Mouse (Mus musculus): ENCODE measurements at regions not wholly inside any gene's neighbourhood (a gene's known extent, or its start where the extent isn't known, plus 50 kb on each side); places are given as distances from the start of the nearest gene placed in this dataset.

- DNase-seq (ENCODE audit: low read depth, low spot score), result no peak
These were observed 6811.3 kb downstream of the 9330182O14Rik start for GRCm38 (mm10) chr15:46945423-46945822.

DNA sequence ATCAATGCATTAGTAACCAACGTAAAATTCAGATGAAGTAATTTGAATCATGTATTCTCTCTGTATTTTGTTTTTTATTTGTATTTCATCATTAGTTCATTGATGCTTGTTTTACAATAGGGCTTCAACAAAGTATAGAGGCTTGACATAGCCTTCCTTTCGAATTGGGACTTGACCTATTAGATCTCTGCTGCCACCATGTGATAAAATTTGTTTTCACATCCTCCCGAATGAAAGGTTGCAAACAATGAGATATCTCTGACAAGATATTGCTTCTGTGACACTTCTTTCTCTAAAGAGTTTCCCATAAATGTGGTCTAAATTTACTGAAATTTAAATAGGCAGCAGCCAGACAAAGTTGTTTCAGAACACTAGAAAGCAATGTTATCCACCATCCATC is 6856.0 kb downstream of the 9330182O14Rik start:
- peak; percentile 1 for DNase-seq (ENCODE audit: low read depth, low spot score)

DNA sequence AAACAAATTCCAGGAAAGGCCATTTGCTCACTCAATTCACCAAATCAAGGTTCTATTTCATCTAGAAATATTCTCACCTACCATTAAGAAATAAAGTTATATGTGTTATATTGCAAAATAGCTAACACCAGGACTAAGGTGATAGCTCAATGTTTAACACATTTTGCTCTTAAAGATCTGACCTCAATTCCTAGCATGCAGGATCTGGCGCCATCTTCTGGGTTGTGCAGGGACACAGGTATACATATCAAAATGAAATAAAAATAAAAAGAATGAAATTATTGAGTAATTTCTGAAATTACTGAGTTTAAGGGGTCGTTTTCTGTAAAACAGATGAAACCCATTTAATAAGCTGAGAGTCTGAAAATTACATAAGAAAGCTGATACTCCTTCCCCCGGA is 6862.9 kb downstream of the 9330182O14Rik start:
- no peak for DNase-seq (ENCODE audit: low read depth, low spot score)
